Mouse (Mus musculus) cortical plate, adult 2 months (tissue): Measurements from ENCODE around the gene Pter.

Experiments used
- CTCF ChIP-seq: fragments of 200-500 bp; IDR thresholded peaks from 2 replicates; pipeline ENCODE4 v1.5.1; 2011; ENCODE audit warnings: mild to moderate bottlenecking, control low read depth, low read length; ENCODE audit not compliant: insufficient read depth; ENCODE audit errors: extremely low read depth
- POLR2A ChIP-seq: fragments of 200-500 bp; IDR thresholded peaks from 2 replicates; pipeline ENCODE4 v1.6.1; 2011; ENCODE audit warnings: mild to moderate bottlenecking, low read length, control low read depth; ENCODE audit not compliant: insufficient read depth; ENCODE audit errors: extremely low read depth

DNA sequence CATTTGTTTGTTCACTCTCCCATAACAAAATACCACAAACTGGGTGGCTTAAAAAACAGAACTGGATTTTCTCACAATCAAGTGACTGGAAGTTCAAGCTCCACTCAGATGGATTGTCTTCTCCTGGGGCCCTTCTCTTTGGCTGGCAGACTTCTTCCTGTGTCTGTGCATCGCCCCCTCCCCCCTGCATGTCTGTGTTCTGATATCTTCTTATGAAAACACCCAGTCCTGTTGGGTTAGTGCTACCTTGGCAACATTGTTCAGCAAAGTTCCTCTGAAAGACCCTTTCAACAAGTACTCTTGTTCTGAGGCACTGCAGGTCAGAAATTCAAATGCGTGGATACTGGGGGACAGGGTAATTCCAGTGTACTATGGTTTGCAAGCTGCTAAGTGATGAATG is 6.5 kb downstream of the Pter start:
- TF ChIP-seq CTCF (no peak), POLR2A (no peak)
